Mouse (Mus musculus) CD4-positive helper T cell, adult 2 months (primary cell): Measurements from ENCODE around the gene Pla2g4b.

Experiments
- DNase-seq: peaks from one replicate; pipeline ENCODE4 v3.0.0-alpha.2; 2012; ENCODE audit warnings: low read depth, missing footprints, low spot score

Gene Pla2g4b

GRCm38 (mm10) chr2:120013831-120014486, 19.3 kb upstream of the Pla2g4b start:
- DNase-seq, result no peak

DNA sequence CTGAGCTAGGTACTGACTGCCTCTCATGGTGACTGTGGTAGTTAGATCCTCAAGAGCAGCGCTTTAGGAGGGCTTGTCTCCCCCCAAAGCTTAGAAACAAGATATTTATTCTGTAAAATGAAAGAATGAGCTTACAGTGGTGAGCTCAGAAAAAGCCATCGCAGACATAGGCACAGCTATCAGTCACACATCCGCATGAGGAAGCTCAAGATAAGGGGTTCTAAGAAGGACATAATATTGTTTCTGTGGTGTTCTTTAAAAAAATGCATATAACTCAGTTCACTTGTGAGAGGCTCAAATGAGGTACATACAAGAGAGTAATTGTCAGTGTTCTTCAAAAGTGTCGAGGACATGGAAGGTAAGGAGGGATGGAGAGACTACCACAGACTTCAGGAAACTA, 17.3 kb upstream of the Pla2g4b start:
- no peak for DNase-seq

DNA sequence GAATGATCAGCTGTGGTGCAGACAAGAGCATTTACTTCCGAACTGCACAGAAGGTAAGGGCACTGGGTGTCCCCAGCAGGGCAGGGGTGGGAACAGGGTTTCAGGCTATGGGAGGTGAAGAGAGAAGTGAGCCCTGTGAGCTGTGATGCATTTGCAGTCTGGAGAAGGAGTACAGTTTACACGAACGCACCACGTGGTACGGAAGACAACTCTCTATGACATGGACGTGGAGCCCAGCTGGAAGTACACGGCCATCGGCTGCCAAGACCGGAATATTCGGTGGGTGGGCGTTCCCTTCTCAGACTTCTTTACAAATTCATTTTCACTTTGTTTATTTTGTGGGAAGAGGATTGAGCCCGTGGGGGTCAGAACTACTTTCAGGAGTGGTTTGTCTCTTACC, 15.6 kb upstream of the Pla2g4b start:
- DNase-seq, result no peak

- DNase-seq, result no peak
These were observed 8.9 kb upstream of the Pla2g4b start for GRCm38 (mm10) chr2:120024337-120024736.

- DNase-seq, result peak; percentile 95
These were observed 6.0 kb upstream of the Pla2g4b start, which contains the start of the genes Jmjd7 and Gm28042 for GRCm38 (mm10) chr2:120026984-120027949. Gene Jmjd7 (plus strand): TSS chr2:120027483. Gene Gm28042 (plus strand): TSS chr2:120027493.

- DNase-seq, result peak; percentile 30
These were observed 5.3 kb upstream of the Pla2g4b start for GRCm38 (mm10) chr2:120027950-120028331.

GRCm38 (mm10) chr2:120030380-120030779, 2.8 kb upstream of the Pla2g4b start:
- no peak for DNase-seq

GRCm38 (mm10) chr2:120033726-120034125, 509 bp downstream of the Pla2g4b start:
- DNase-seq, result no peak

GRCm38 (mm10) chr2:120037744-120038143, 4.5 kb downstream of the Pla2g4b start:
- no peak for DNase-seq

DNA sequence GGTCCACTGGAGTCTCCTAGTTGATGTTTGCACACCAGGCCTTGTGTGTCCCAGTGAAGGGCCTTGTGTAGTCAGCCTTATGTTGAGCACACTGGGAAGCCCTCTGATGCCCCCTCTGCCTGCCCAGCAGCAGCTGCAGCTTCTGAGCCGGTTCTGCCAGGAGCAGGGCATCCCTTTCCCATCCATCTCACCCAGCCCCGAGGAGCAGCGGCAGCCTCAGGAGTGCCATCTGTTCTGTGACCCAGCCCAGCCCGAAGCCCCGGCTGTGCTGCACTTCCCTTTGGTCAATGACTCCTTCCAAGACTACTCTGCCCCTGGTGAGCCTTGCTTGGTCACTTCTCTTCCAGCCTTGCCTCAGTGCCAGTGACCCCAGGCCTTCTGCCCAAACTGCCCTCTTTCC, 7.8 kb downstream of the Pla2g4b start:
- DNase-seq, result no peak

DNA sequence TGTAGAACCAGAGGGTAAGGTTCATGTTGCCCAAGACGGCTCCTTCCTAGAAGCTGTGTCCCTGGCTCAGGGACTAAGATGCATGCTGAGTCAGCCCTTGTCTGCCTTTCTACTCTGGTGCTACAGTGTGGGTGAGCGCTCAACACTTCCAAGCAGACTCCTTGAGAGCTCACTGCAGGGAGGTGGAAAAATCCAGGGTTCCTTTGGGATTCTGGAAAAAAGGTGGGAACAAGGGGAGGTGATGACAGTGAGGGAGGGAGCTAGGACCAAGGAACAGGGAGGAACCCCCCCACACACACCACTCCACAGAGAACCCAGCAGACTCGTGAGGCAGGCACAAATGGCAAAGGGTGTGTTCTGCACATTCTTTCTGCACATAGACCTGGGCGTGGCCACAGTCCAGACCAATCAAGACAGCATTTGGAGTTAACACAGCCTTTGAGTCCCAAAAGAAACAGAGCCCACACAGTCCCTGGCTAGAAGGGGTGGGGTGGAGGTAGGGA, 10.9 kb downstream of the Pla2g4b start:
- DNase-seq, result no peak

- DNase-seq, result no peak
These were observed 11.5 kb downstream of the Pla2g4b start for GRCm38 (mm10) chr2:120044676-120045075.

DNA sequence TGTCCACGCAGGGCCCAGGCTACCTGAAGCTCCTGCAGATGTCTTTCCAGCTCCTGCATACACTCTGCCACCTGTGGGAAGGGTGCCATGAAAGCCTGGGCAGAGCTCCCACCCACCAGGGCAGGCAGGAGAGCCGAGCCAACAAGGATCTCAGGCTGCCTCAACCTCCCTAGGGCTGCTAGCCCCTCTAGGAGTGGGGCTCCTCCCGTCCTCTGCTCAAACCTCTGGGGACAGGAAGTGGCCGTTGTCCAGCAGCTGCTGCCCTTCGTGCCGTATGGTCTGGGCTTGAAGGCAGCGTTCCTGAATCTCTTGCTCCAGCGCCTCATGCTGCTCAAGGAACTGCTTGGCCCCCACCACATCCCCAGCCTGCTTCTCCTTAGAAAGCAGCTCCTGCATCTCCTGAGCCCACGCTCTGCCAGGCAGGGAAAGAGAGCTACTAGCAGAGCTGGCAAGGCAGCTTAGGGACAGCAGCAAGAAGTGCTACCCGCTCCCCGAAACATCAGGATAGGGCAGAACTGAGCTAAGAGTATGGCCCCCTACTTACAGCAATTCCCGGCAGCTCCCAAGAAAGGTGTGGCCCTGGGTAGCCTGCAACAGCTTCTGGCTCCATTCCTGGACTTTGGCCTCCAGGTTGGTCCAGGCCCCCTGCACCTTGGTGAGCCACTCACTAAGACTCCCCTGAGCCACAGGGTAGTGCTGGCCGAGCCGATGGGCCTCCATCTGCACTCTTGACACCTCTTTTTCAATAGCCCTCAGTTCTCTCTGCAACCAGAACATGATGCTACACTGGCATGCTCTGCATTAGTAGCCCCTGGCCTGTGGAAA, 13.5 kb downstream of the Pla2g4b start:
- no peak for DNase-seq

GRCm38 (mm10) chr2:120048173-120048572, 15.0 kb downstream of the Pla2g4b start:
- DNase-seq, result no peak

- no peak for DNase-seq
These were observed 16.5 kb downstream of the Pla2g4b start for GRCm38 (mm10) chr2:120049632-120050274.

DNA sequence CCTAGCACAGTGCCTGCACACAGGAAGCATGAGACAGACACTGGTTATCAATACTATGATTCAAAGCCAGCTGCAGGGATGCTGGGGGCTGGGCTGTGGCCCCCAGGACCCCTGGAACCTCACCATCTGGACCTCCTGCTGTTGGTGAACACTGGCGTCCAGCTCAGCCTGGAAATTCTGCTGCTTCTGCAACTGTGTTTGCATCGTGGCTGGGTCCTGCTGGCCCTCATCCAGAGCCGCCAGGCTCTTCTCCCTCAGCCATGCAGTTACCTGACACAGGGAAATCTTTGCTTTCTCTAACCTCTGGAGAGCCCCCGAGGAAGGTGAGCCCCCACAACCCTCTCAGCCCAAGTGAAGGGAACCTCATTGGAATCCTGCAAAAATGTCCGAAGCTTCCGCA, 18.2 kb downstream of the Pla2g4b start:
- DNase-seq, result no peak

- DNase-seq, result no peak
These were observed 21.7 kb downstream of the Pla2g4b start for GRCm38 (mm10) chr2:120054771-120055552.

DNA sequence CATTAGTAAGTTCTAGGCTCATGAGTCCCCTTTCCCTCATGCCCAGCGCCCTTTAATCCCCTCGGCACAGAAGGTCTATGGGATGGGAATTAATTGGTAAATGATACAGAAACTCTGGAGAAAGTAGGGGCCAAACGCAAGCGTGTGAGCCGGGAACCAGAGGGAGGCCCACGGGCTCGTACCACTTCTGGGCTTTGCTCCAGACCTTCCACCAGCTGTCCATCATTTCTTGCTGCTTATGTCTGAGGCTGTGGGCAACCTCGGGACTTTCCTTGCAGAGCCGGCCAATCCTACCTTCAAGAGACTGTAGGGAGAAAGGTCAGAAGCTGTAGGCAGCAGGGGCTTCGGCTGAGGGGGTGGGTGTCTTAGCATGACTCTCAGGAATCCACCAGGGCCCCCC, 22.7 kb downstream of the Pla2g4b start:
- no peak for DNase-seq

- DNase-seq, result no peak
These were observed 25.6 kb downstream of the Pla2g4b start for GRCm38 (mm10) chr2:120058818-120059217.

GRCm38 (mm10) chr2:120059466-120059865, 26.2 kb downstream of the Pla2g4b start:
- DNase-seq, result no peak
